Mouse (Mus musculus) layer of hippocampus, adult 11-12 months (tissue): Measurements from ENCODE around the gene 2700097O09Rik.
"Not testable (repeated sequence)": the region's sequence is repeated elsewhere in the genome, so short reads cannot be mapped to it uniquely, and the experiment has no call there.

Experiments used
- DNase-seq: peaks from one replicate; pipeline ENCODE4 v3.0.0; 2022; ENCODE audit warnings: low spot score

2700097O09Rik gene

GRCm38 (mm10) chr12:55079726-55080600 is at the start of gene 2700097O09Rik, which contains the start of gene Srp54a:
Gene 2700097O09Rik (minus strand): TSS chr12:55080110.
Gene Srp54a (plus strand): TSS chr12:55080262.
- DNase-seq: peak; percentile 94

DNA sequence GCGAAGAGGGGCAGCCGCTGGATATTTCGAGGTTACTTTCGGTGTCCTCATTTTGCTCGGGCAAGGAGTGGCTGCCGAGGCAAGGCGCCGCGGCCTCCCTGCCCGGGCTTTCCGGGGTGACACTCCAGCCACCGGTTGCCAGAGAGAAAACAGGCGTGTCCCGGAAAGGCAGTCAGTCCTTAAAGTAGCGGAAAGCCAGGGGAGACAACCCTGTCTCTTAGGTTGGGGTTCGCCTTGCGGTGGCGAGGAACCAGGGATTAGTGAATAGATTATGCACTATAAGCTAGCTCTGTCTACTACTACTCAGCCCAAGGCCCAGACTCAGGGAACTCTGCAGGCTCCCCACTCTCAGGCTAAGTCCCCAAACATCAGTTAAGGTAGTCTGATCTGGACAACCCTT is 44.8 kb upstream of the 2700097O09Rik start:
- not testable (repeated sequence) for DNase-seq

- DNase-seq: not testable (repeated sequence)
Measured at GRCm38 (mm10) chr12:55124242-55124641, 44.3 kb upstream of the 2700097O09Rik start, which contains the start of gene Fam177a. Gene Fam177a (plus strand): TSS chr12:55124469.

- not testable (repeated sequence) for DNase-seq
Measured at GRCm38 (mm10) chr12:55112616-55113015, 32.7 kb upstream of the 2700097O09Rik start.

- not testable (repeated sequence) for DNase-seq
Measured at GRCm38 (mm10) chr12:55092127-55092526, 12.2 kb upstream of the 2700097O09Rik start.

DNA sequence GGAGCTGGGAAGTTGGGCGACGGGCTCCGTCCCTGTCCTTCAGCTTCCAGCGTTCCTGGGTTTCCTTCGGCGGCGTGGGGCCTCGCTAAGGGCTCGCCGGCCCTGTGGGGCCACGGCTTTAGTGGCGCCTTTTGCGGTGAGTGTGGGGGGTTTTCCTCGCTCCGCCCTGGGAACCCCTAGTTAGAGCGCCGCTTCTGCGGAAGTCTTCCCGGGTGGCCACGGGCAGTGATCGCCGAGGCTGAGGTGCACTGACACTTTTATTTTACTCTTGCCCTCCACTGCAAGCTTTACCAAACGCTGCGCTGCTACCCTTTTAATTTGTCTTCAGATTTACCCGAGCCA is 662 bp upstream of the 2700097O09Rik start:
- DNase-seq: not testable (repeated sequence)

- not testable (repeated sequence) for DNase-seq
Measured at GRCm38 (mm10) chr12:55078706-55079105, 1.2 kb downstream of the 2700097O09Rik start.

GRCm38 (mm10) chr12:55075296-55075695 is 4.6 kb downstream of the 2700097O09Rik start:
- no peak for DNase-seq

- no peak for DNase-seq
Measured at GRCm38 (mm10) chr12:55073686-55074085, 6.2 kb downstream of the 2700097O09Rik start.

GRCm38 (mm10) chr12:55072495-55072894 is 7.4 kb downstream of the 2700097O09Rik start:
- DNase-seq: no peak

- DNase-seq: no peak
Measured at GRCm38 (mm10) chr12:55062141-55062540, 17.8 kb downstream of the 2700097O09Rik start.

- no peak for DNase-seq
Measured at GRCm38 (mm10) chr12:55061006-55061405, 18.9 kb downstream of the 2700097O09Rik start.

DNA sequence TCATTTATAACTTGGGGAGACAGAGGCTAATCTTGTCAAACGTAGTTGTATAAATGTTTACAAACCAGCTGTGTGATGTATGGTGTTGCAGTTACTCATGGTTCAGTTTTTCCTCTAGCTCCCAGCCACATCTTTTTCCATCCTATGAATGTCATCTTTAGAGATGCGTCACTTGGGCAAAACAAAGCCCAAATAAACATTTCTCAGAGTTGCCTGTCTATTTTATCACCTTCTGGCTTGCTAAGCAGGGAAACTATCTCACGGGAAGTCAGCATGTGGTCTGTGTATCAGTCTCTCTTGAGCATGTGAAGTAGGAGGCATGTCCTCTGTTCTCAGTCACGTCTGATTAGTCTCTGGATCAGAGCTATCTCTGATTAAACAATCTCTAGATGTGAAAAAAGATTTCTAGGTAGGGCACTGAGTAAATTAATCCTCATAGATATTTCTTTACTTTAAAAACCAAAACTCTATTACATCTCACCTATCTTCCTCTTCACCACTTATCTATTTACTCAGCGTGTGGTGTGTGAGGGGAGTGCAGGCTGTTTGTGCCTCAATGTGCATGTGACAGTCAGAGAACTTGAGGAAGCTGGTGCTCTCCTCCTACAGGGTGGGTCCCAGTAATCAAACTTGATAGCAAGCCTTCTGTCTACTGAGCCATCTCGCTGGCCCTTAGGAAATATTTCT is 19.6 kb downstream of the 2700097O09Rik start:
- no peak for DNase-seq

GRCm38 (mm10) chr12:55059812-55060211 is 20.1 kb downstream of the 2700097O09Rik start:
- no peak for DNase-seq

DNA sequence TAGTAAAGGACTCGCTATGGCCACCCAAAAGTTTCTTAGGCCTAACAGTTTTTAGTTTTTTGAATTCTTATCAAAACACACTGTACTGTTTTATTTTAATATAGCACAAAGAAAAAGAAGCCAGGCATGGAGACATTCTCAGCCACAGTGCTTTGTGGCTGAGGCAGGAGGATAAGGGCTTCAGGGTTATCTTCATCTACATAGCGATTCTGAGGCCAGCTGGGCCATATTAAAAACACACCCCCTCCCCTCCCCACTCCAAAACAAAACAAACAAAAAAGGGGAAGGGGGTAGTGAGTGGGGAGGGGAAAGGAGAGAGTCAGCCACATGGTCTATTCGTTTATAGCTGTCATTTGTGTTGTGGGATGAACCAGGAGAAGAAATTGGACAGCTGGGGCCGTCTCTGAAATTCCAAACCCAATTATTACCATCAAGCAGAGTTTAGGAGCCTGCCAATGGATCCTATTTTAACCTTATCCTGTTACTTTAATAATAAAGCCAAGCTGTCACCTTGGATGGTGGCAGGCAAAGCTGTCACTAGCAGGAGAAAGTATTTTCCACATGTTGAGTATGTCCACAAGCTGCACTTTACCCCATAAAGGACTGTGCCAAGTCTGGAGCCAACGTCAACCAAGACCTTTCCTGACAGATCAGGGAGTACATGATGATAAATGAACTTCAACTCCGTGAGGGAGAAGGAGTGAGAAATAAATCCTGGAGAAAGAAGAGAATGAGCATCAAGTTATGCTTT is 20.9 kb downstream of the 2700097O09Rik start:
- DNase-seq: no peak

- no peak for DNase-seq
Measured at GRCm38 (mm10) chr12:55056703-55057102, 23.2 kb downstream of the 2700097O09Rik start.

- DNase-seq: no peak
Measured at GRCm38 (mm10) chr12:55054551-55055241, 25.2 kb downstream of the 2700097O09Rik start.

GRCm38 (mm10) chr12:55053267-55053666 is 26.6 kb downstream of the 2700097O09Rik start:
- no peak for DNase-seq

GRCm38 (mm10) chr12:55051210-55052173 is 28.4 kb downstream of the 2700097O09Rik start:
- DNase-seq: no peak

GRCm38 (mm10) chr12:55049731-55050353 is 30.1 kb downstream of the 2700097O09Rik start:
- DNase-seq: no peak
